Mouse (Mus musculus): Measurements from ENCODE around the gene Gfod1. TPM values are rescaled to one million over a fixed set of nuclear protein-coding genes. Genes with fewer than 3 reads are reported as not detected.
A peak's percentile ranks its signal among the peaks of the same experiment; 100 is the strongest.

Gene Gfod1
- polyA plus RNA-seq, 1 experiment from 2014 or later: 0.10 TPM

- WGBS: 66% methylated on average over 8 of the region's 8 CpGs
Measured at GRCm38 (mm10) chr13:43183248-43184055, 120.5 kb downstream of the Gfod1 start.

GRCm38 (mm10) chr13:43182465-43183201, 121.3 kb downstream of the Gfod1 start:
- WGBS: 19% methylated on average over 14 of the region's 14 CpGs
- Histone ChIP-seq H3K9me3 (replicated peaks) (no peaks in the 10 kb centered on the region), H3K36me3 (no peaks in the 10 kb centered on the region), H3K4me1 (peaks cover 30% of the 10 kb centered on the region), H3K27ac (replicated peaks) (peak overlapping the region; percentile 67), H3K27me3 (ENCODE audit: low read depth, poor library complexity, severe bottlenecking) (peaks cover 8% of the 10 kb centered on the region), H3K4me3 (peak overlapping the region; percentile 44)
- peak; percentile 74 for DNase-seq (ENCODE audit: low spot score)

More at GRCm38 (mm10) chr13:43183248-43184055, 120.5 kb downstream of the Gfod1 start:
- H3K4me3 ChIP-seq: peak overlapping the region; percentile 44
- H3K27me3 ChIP-seq (ENCODE audit: low read depth, poor library complexity, severe bottlenecking): peaks cover 8% of the 10 kb centered on the region
- H3K36me3 ChIP-seq: no peaks in the 10 kb centered on the region
- H3K9me3 ChIP-seq (replicated peaks): no peaks in the 10 kb centered on the region
- peaks cover 30% of the 10 kb centered on the region for H3K4me1 ChIP-seq
- H3K27ac ChIP-seq (replicated peaks): peak overlapping the region; percentile 67
- DNase-seq (ENCODE audit: low spot score): no peak

- peaks cover 30% of the 10 kb centered on the region for H3K4me1 ChIP-seq
- WGBS: 57% methylated on average over 7 of the region's 7 CpGs
- H3K4me3 ChIP-seq: no peak overlapping the region
- no peak for DNase-seq (ENCODE audit: low spot score)
- H3K27ac ChIP-seq (replicated peaks): no peak overlapping the region
- no peaks in the 10 kb centered on the region for H3K36me3 ChIP-seq
- peaks cover 8% of the 10 kb centered on the region for H3K27me3 ChIP-seq (ENCODE audit: low read depth, poor library complexity, severe bottlenecking)
- H3K9me3 ChIP-seq (replicated peaks): no peaks in the 10 kb centered on the region
Measured at GRCm38 (mm10) chr13:43181104-43181503, 122.9 kb downstream of the Gfod1 start.

DNA sequence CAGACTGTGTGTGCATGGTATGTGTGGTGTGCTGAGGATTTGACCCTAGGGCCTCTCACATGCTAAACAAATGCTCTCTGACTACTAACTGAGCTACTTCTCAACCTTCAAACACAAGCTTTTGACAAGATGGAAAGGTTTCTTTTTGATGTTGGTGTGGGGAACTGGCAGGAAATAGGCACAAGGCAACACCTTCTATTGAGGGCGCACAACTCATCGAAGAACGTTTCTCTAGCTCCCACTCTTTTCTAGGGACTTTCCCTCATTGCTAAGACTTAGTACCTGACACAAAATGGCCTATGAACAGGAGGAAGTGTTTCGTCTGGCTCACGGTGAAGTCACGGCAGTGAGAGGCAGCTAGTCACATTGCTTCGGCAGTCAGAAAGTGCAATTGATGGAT, 126.7 kb downstream of the Gfod1 start:
- WGBS: 92% methylated on average over 7 of the region's 7 CpGs
- Histone ChIP-seq H3K4me3 (no peak overlapping the region), H3K9me3 (replicated peaks) (no peaks in the 10 kb centered on the region), H3K36me3 (no peaks in the 10 kb centered on the region), H3K27ac (replicated peaks) (no peak overlapping the region), H3K4me1 (peaks cover 3% of the 10 kb centered on the region), H3K27me3 (ENCODE audit: low read depth, poor library complexity, severe bottlenecking) (peaks cover 8% of the 10 kb centered on the region)
- DNase-seq (ENCODE audit: low spot score): no peak

- peaks cover 8% of the 10 kb centered on the region for H3K4me1 ChIP-seq
- no peak for DNase-seq (ENCODE audit: low spot score)
- no peaks in the 10 kb centered on the region for H3K9me3 ChIP-seq (replicated peaks)
- peaks cover 6% of the 10 kb centered on the region for H3K27me3 ChIP-seq (ENCODE audit: low read depth, poor library complexity, severe bottlenecking)
- no peaks in the 10 kb centered on the region for H3K36me3 ChIP-seq
- no peak overlapping the region for H3K27ac ChIP-seq (replicated peaks)
- H3K4me3 ChIP-seq: no peak overlapping the region
- 90% methylated on average over 3 of the region's 3 CpGs for WGBS
Measured at GRCm38 (mm10) chr13:43176676-43177075, 127.3 kb downstream of the Gfod1 start.

DNA sequence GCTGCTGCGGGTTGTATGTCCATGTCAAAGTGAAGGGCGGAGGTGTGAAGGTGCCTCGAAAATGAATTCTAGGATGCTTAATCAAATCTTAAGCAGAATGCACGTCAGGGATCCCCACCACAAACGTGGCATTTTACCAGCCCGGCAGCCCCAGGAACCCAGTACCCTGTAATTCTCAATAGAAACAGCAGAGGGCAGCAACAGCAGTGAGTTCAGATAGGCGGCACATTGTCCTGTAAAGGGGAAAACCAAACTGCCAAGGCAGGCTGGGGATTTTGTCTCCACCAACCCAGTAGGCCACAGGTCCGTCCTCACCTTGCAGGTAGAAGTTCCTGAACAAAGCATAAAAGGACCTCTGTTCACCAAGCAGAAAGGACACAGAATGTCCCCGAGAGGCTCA, 130.7 kb downstream of the Gfod1 start:
- H3K4me1 ChIP-seq: peaks cover 13% of the 10 kb centered on the region
- WGBS: 16% methylated on average over 9 of the region's 9 CpGs
- H3K4me3 ChIP-seq: no peak overlapping the region
- no peaks in the 10 kb centered on the region for H3K9me3 ChIP-seq (replicated peaks)
- no peaks in the 10 kb centered on the region for H3K36me3 ChIP-seq
- no peaks in the 10 kb centered on the region for H3K27me3 ChIP-seq (ENCODE audit: low read depth, poor library complexity, severe bottlenecking)
- peak; percentile 74 for DNase-seq (ENCODE audit: low spot score)
- no peak overlapping the region for H3K27ac ChIP-seq (replicated peaks)

DNA sequence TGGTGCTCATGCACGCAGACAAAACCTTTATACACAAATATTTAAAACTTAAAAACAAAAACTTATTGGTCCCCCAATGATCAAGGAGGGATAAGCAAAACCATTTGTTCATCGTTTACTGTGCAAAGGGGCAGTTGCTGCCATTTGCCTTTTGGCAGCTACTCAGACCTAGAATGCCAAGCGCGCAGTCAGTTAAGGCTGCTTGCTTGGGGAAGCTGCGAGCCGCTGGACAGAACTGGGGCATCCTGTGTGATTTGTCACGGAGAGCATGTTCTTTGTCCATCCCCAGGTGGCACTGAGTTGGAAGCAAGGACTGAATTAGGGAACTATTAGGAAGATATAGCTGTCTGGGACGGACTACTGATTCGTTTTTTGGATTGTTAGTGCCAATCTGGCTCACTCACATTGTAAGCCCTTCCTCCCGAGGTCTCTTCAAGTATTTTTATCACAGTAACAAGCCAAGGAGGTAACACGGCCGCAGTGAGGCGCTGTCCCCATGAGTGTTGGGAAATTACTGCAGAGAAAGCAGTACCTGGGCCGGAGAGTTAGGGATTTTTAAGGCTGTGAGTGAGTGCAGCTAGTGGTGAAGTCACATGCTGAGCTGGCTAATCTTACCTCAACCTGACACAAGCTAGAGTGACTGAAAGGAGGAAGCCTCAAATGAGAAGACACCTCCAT, 131.8 kb downstream of the Gfod1 start:
- Histone ChIP-seq H3K4me3 (peak overlapping the region; percentile 78), H3K27me3 (ENCODE audit: low read depth, poor library complexity, severe bottlenecking) (no peaks in the 10 kb centered on the region), H3K9me3 (replicated peaks) (no peaks in the 10 kb centered on the region), H3K4me1 (peaks cover 13% of the 10 kb centered on the region), H3K27ac (replicated peaks) (peak overlapping the region; percentile 91; the same call in 1 of the 2 replicates), H3K36me3 (no peaks in the 10 kb centered on the region)
- DNase-seq (ENCODE audit: low spot score): peak; percentile 25
- 34% methylated on average over 14 of the region's 14 CpGs for WGBS

DNA sequence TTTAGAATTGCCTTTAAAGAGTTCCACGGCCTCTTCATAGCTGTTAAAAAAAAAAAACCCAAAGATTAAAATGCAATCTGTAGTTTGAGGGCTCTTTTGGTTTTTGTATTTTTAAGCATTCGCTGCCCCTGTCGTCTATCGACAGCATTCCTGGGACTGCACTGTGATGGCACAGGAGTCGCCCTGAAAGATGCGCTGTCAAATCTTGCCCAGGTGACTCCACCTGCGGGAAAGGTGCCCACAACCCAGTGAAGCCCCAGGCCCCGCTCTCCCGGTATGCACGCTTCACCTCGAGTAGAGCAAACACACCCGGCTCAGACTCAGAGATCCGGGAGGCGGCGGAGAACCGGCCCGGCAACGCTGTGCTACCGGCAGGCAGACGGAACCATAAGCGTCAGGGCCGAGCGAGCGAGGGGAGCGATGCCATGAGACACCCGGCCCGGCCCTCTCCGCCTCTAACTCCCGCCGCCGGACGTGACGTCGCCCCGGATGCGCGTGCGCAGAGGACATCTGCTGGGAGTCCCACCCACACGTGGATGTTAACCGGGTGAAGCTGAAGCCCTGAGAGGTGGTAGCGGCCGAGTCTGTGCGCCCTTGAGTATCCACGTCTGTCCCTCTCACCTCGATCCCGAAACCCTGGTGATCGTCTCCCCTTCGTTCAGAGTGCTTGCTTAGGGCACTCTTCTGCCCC, 132.8 kb downstream of the Gfod1 start, which contains the start of gene Tbc1d7:
Gene Tbc1d7 (minus strand): TSS at position 482 of the 691 bp plus-strand sequence.
- peak; percentile 98 for DNase-seq (ENCODE audit: low spot score)
- Histone ChIP-seq H3K9me3 (replicated peaks) (no peaks in the 10 kb centered on the region), H3K4me3 (peak within 1 kb of the TSS; percentile 78), H3K27ac (replicated peaks) (peak within 1 kb of the TSS; percentile 91), H3K4me1 (peaks cover 13% of the 10 kb centered on the region), H3K36me3 (no peaks in the 10 kb centered on the region), H3K27me3 (ENCODE audit: low read depth, poor library complexity, severe bottlenecking) (no peaks in the 10 kb centered on the region)
- under 1% methylated on average over 48 of the region's 48 CpGs for whole genome bisulfite sequencing

- Histone ChIP-seq H3K4me3 (no peak overlapping the region), H3K36me3 (peaks cover 20% of the 10 kb centered on the region), H3K4me1 (peaks cover 13% of the 10 kb centered on the region), H3K9me3 (replicated peaks) (no peaks in the 10 kb centered on the region), H3K27ac (replicated peaks) (no peak overlapping the region), H3K27me3 (ENCODE audit: low read depth, poor library complexity, severe bottlenecking) (no peaks in the 10 kb centered on the region)
- WGBS: 70% methylated on average over 9 of the region's 9 CpGs
- no peak for DNase-seq (ENCODE audit: low spot score)
Measured at GRCm38 (mm10) chr13:43167721-43168120, 136.3 kb downstream of the Gfod1 start.

GRCm38 (mm10) chr13:43159429-43159828, 144.5 kb downstream of the Gfod1 start:
- Histone ChIP-seq H3K27ac (replicated peaks) (no peak overlapping the region), H3K36me3 (peaks cover 38% of the 10 kb centered on the region), H3K4me1 (peaks cover 11% of the 10 kb centered on the region), H3K27me3 (ENCODE audit: low read depth, poor library complexity, severe bottlenecking) (no peaks in the 10 kb centered on the region), H3K4me3 (no peak overlapping the region), H3K9me3 (replicated peaks) (no peaks in the 10 kb centered on the region)
- WGBS: 82% methylated on average over 3 of the region's 3 CpGs
- no peak for DNase-seq (ENCODE audit: low spot score)

GRCm38 (mm10) chr13:43158281-43158680, 145.7 kb downstream of the Gfod1 start:
- no peak overlapping the region for H3K4me3 ChIP-seq
- peaks cover 36% of the 10 kb centered on the region for H3K36me3 ChIP-seq
- no peak for DNase-seq (ENCODE audit: low spot score)
- no peaks in the 10 kb centered on the region for H3K27me3 ChIP-seq (ENCODE audit: low read depth, poor library complexity, severe bottlenecking)
- 77% methylated on average over 5 of the region's 5 CpGs for WGBS
- no peak overlapping the region for H3K27ac ChIP-seq (replicated peaks)
- H3K4me1 ChIP-seq: peaks cover 11% of the 10 kb centered on the region
- H3K9me3 ChIP-seq (replicated peaks): no peaks in the 10 kb centered on the region

GRCm38 (mm10) chr13:43157370-43157769, 146.6 kb downstream of the Gfod1 start:
- H3K4me1 ChIP-seq: peaks cover 11% of the 10 kb centered on the region
- H3K36me3 ChIP-seq: peaks cover 43% of the 10 kb centered on the region
- no peak for DNase-seq (ENCODE audit: low spot score)
- peak overlapping the region; percentile 33; the same call in 1 of the 2 replicates for H3K27ac ChIP-seq (replicated peaks)
- H3K9me3 ChIP-seq (replicated peaks): no peaks in the 10 kb centered on the region
- WGBS: 28% methylated on average over 5 of the region's 5 CpGs
- H3K4me3 ChIP-seq: no peak overlapping the region
- no peaks in the 10 kb centered on the region for H3K27me3 ChIP-seq (ENCODE audit: low read depth, poor library complexity, severe bottlenecking)
